ENCODE assay signal across 8 mouse cellular contexts in genomic region chr1:182115651-182116408, GRCm38 (mm10). TPM values are rescaled to one million over a fixed set of nuclear protein-coding genes. Genes with fewer than 3 reads are reported as not detected.
DNase-seq lines count a peak whose midpoint lies in the region; ATAC-seq and TF ChIP-seq lines count a peak whose summit lies in the region.

No protein-coding gene starts in this region.

- H3K9ac ChIP-seq in forebrain, embryonic 14.5 days (ENCODE audit: low read length): no peak overlapping the region
- H3K9ac ChIP-seq in forebrain, embryonic 15.5 days (replicated peaks): no peak overlapping the region
- no peak overlapping the region for H3K9ac ChIP-seq in kidney, embryonic 16.5 days (replicated peaks; ENCODE audit: low read length)
- H3K9ac ChIP-seq in midbrain, postnatal 0 days (replicated peaks; ENCODE audit: low read length, poor library complexity, severe bottlenecking): peak overlapping the region; percentile 24; the same call in 1 of the 2 replicates

- no peak overlapping the region for H3K4me3 ChIP-seq in forebrain, embryonic 14.5 days (ENCODE audit: low read depth, low read length)
- H3K4me3 ChIP-seq in forebrain, embryonic 15.5 days: no peak overlapping the region
- H3K4me3 ChIP-seq in kidney, embryonic 16.5 days (ENCODE audit: low read length): no peak overlapping the region
- H3K4me3 ChIP-seq in midbrain, postnatal 0 days (ENCODE audit: low read depth, low read length): no peak overlapping the region

- H3K36me3 ChIP-seq in forebrain, embryonic 14.5 days (ENCODE audit: control insufficient read depth, insufficient read depth, low read length): no peaks in the 10 kb centered on the region
- H3K36me3 ChIP-seq in forebrain, embryonic 15.5 days: no peaks in the 10 kb centered on the region
- no peaks in the 10 kb centered on the region for H3K36me3 ChIP-seq in kidney, embryonic 16.5 days (ENCODE audit: insufficient read depth, low read length)
- no peaks in the 10 kb centered on the region for H3K36me3 ChIP-seq in midbrain, postnatal 0 days (ENCODE audit: insufficient read depth, low read length)

- no peaks in the 10 kb centered on the region for H3K9me3 ChIP-seq in forebrain, embryonic 14.5 days (replicated peaks; ENCODE audit: control insufficient read depth, low read length)
- no peaks in the 10 kb centered on the region for H3K9me3 ChIP-seq in forebrain, embryonic 15.5 days
- H3K9me3 ChIP-seq in kidney, embryonic 16.5 days (ENCODE audit: low read length): no peaks in the 10 kb centered on the region
- no peaks in the 10 kb centered on the region for H3K9me3 ChIP-seq in midbrain, postnatal 0 days (ENCODE audit: low read length)

- TF ChIP-seq CTCF in midbrain, postnatal 0 days (IDR thresholded peaks at IDR 0.05): peak; percentile 69

- H3K4me1 ChIP-seq in forebrain, embryonic 14.5 days (ENCODE audit: control insufficient read depth, insufficient read depth, low read length): peaks cover 8% of the 10 kb centered on the region; the same call in 1 of the 2 replicates
- peaks cover 19% of the 10 kb centered on the region for H3K4me1 ChIP-seq in forebrain, embryonic 15.5 days
- H3K4me1 ChIP-seq in kidney, embryonic 16.5 days (ENCODE audit: insufficient read depth, low read length): peaks cover 13% of the 10 kb centered on the region
- no peaks in the 10 kb centered on the region; the same call in 1 of the 2 replicates for H3K4me1 ChIP-seq in midbrain, postnatal 0 days (ENCODE audit: insufficient read depth, low read length)

- peak; percentile 37 for DNase-seq in forebrain, embryonic 14.5 days (ENCODE audit: low spot score)
- peak; percentile 64 for DNase-seq in ovary, postnatal 36 days (ENCODE audit: low spot score)
- DNase-seq in ovary, adult 18-20 months (ENCODE audit: low spot score): no peak
- DNase-seq in embryo, embryonic 11 days: peak; percentile 69
- DNase-seq in midbrain, postnatal 0 days (ENCODE audit: low spot score): peak; percentile 80
- DNase-seq in thymus, postnatal 0 days (ENCODE audit: low spot score): no peak

- H3K27ac ChIP-seq in forebrain, embryonic 14.5 days (ENCODE audit: low read depth, low read length): no peak overlapping the region
- H3K27ac ChIP-seq in forebrain, embryonic 15.5 days (replicated peaks): no peak overlapping the region
- no peak overlapping the region for H3K27ac ChIP-seq in kidney, embryonic 16.5 days (ENCODE audit: low read length)
- H3K27ac ChIP-seq in midbrain, postnatal 0 days (ENCODE audit: low read depth, low read length): no peak overlapping the region

- no peak overlapping the region for H3K4me2 ChIP-seq in forebrain, embryonic 14.5 days (ENCODE audit: low read length)
- H3K4me2 ChIP-seq in forebrain, embryonic 15.5 days (replicated peaks): no peak overlapping the region
- H3K4me2 ChIP-seq in kidney, embryonic 16.5 days (replicated peaks; ENCODE audit: low read depth, low read length): peak overlapping the region; percentile 8
- H3K4me2 ChIP-seq in midbrain, postnatal 0 days (ENCODE audit: low read depth, low read length, poor library complexity, severe bottlenecking): no peak overlapping the region

- 55% methylated on average over 7 of the region's 7 CpGs for WGBS in forebrain, embryonic 14.5 days
- 52% methylated on average over 7 of the region's 7 CpGs for WGBS in forebrain, embryonic 15.5 days
- 51% methylated on average over 7 of the region's 7 CpGs for WGBS in kidney, embryonic 16.5 days
- 53% methylated on average over 7 of the region's 7 CpGs for WGBS in midbrain, postnatal 0 days

- H3K27me3 ChIP-seq in forebrain, embryonic 14.5 days (replicated peaks; ENCODE audit: control insufficient read depth, insufficient read depth, low read length): no peaks in the 10 kb centered on the region
- H3K27me3 ChIP-seq in forebrain, embryonic 15.5 days: no peaks in the 10 kb centered on the region
- H3K27me3 ChIP-seq in kidney, embryonic 16.5 days (ENCODE audit: insufficient read depth, low read length): no peaks in the 10 kb centered on the region
- H3K27me3 ChIP-seq in midbrain, postnatal 0 days (ENCODE audit: insufficient read depth, low read length): no peaks in the 10 kb centered on the region

- peak; percentile 30; the same call in 1 of the 2 replicates for ATAC-seq in forebrain, embryonic 14.5 days
- no peak for ATAC-seq in forebrain, embryonic 15.5 days (replicated peaks)
- ATAC-seq in kidney, embryonic 16.5 days (ENCODE audit: low FRiP score, low TSS enrichment): peak; percentile 80
- ATAC-seq in midbrain, postnatal 0 days (ENCODE audit: low FRiP score): no peak

RNA-seq across cellular contexts. Expression of gene Srp9, which starts 8.7 kb away (rescaled TPM):
- polyA plus RNA-seq in forebrain, embryonic 14.5 days (2014; fragmentation: Nextera tagmentation; extraction: Ambion mirVana): 155 and 158 TPM in 2 replicates
- polyA plus RNA-seq in forebrain, embryonic 15.5 days (2015; fragmentation: Nextera tagmentation; extraction: Ambion mirVana): 127 and 133 TPM in 2 replicates
- 131 and 132 TPM in 2 replicates for polyA plus RNA-seq in kidney, embryonic 16.5 days (2015; fragmentation: Nextera tagmentation; extraction: Ambion mirVana)
- 70.5 and 76.1 TPM in 2 replicates for total RNA-seq in midbrain, postnatal 0 days (2014; rRNA removed)
- 169 and 173 TPM in 2 replicates for polyA plus RNA-seq in midbrain, postnatal 0 days (2015; fragmentation: Nextera tagmentation; extraction: Ambion mirVana)
- polyA plus RNA-seq in thymus, postnatal 0 days (2015; fragmentation: Nextera tagmentation; extraction: Ambion mirVana): 274 and 279 TPM in 2 replicates

RNA-seq across cellular contexts. Expression of gene Vmn1r1, which starts 48.5 kb away (rescaled TPM):
- polyA plus RNA-seq in forebrain, embryonic 14.5 days (2014; fragmentation: Nextera tagmentation; extraction: Ambion mirVana): not detected in 2 replicates
- not detected in 2 replicates for polyA plus RNA-seq in forebrain, embryonic 15.5 days (2015; fragmentation: Nextera tagmentation; extraction: Ambion mirVana)
- polyA plus RNA-seq in kidney, embryonic 16.5 days (2015; fragmentation: Nextera tagmentation; extraction: Ambion mirVana): not detected in 2 replicates
- not detected in 2 replicates for total RNA-seq in midbrain, postnatal 0 days (2014; rRNA removed)
- polyA plus RNA-seq in midbrain, postnatal 0 days (2015; fragmentation: Nextera tagmentation; extraction: Ambion mirVana): not detected in 2 replicates
- not detected in 2 replicates for polyA plus RNA-seq in thymus, postnatal 0 days (2015; fragmentation: Nextera tagmentation; extraction: Ambion mirVana)

Comparison
In these comparisons a context has a peak if more than half of its experiments do, and no peak if none do; other contexts are left out.
1. ATAC-seq: peak in forebrain, embryonic 14.5 days (single experiment) and kidney, embryonic 16.5 days (single experiment); none in forebrain, embryonic 15.5 days (single experiment) and midbrain, postnatal 0 days (single experiment).
2. DNase-seq: peak in forebrain, embryonic 14.5 days (single experiment), ovary, postnatal 36 days (single experiment), embryo, embryonic 11 days (single experiment) and midbrain, postnatal 0 days (single experiment); none in ovary, adult 18-20 months (single experiment) and thymus, postnatal 0 days (single experiment).